Mouse (Mus musculus) embryonic facial prominence, embryonic 13.5 days (tissue): Measurements from ENCODE around the gene Mrps24. TPM values are rescaled to one million over a fixed set of nuclear protein-coding genes. Genes with fewer than 3 reads are reported as not detected.

ENCODE experiments used
- ATAC-seq: fragments of 200-750 bp; cut with Nextera tagmentation; 2 replicates; pipeline ENCODE4 v1.8.0; 2017; ENCODE audit warnings: low read depth; ENCODE audit not compliant: insufficient number of reproducible peaks, insufficient read depth, low FRiP score, low TSS enrichment
- H3K27ac ChIP-seq: fragments of 300-500 bp; sonication (generic); 2 replicates; pipeline ENCODE4 v1.5.1; 2015; ENCODE audit warnings: moderate library complexity, mild to moderate bottlenecking, inconsistent platforms
- H3K27me3 ChIP-seq: fragments of 300-500 bp; sonication (generic); 2 replicates; pipeline ENCODE4 v1.6.1; 2015; ENCODE audit warnings: mild to moderate bottlenecking, inconsistent platforms
- H3K36me3 ChIP-seq: fragments of 300-500 bp; sonication (generic); 2 replicates; pipeline ENCODE4 v1.6.1; 2015; ENCODE audit warnings: mild to moderate bottlenecking, inconsistent platforms
- H3K4me1 ChIP-seq: fragments of 300-500 bp; sonication (generic); 2 replicates; pipeline ENCODE4 v1.6.1; 2015; ENCODE audit warnings: inconsistent platforms
- H3K4me2 ChIP-seq: fragments of 300-500 bp; sonication (generic); 2 replicates; pipeline ENCODE4 v1.6.1; 2015; ENCODE audit warnings: moderate library complexity, mild to moderate bottlenecking, inconsistent platforms
- H3K4me3 ChIP-seq: fragments of 300-500 bp; sonication (generic); 2 replicates; pipeline ENCODE4 v1.5.1; 2015; ENCODE audit warnings: mild to moderate bottlenecking, inconsistent platforms
- H3K9ac ChIP-seq: fragments of 300-500 bp; sonication (generic); 2 replicates; pipeline ENCODE4 v1.6.1; 2015; ENCODE audit warnings: mild to moderate bottlenecking, inconsistent platforms
- H3K9me3 ChIP-seq: fragments of 300-500 bp; sonication (generic); 2 replicates; pipeline ENCODE4 v1.6.1; 2016; ENCODE audit warnings: inconsistent platforms
- WGBS: fragments of 180-500 bp; shearing (Covaris S2); methylation state at CpG from one replicate; pipeline ENCODE4 v1.1.7; 2015; ENCODE audit warnings: mixed read lengths; 5-methylcytosine and 5-hydroxymethylcytosine counted together
- polyA plus RNA-seq: library from polyadenylated mRNA; unstranded; fragments of >200 nt; fragmentation: Nextera tagmentation; extraction: Ambion mirVana; gene quantifications from 2 replicates; pipeline ENCODE4 v1.2.1, GENCODE M21; 2015

Mrps24 gene
- polyA plus RNA-seq, 1 experiment from 2014 or later: 187 TPM

DNA sequence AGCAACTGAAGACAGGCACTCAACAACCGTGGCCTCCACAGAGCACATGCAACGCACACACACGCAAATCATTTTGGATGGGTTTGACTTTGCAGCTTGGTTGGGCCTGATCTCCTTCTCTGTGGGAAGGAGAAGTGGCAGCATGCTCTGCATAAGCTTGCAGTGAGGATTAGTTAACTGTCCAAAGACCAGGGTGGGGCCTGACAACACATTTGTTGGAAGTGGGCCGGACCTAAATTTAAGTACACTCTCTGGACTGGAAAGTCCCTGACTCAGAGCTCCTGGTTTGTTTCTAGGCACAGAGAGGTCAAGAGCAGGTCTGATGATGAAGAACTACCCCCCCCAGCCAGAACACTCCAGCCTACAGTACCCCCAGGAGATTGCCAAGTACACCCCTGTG lies 18.8 kb upstream of the Mrps24 start:
- Histone ChIP-seq H3K4me1 (peaks cover 10% of the 10 kb centered on the region; the same call in 1 of the 2 replicates), H3K9me3 (no peaks in the 10 kb centered on the region), H3K27me3 (no peaks in the 10 kb centered on the region), H3K36me3 (no peaks in the 10 kb centered on the region), H3K9ac (no peak overlapping the region), H3K27ac (no peak overlapping the region), H3K4me3 (no peak overlapping the region), H3K4me2 (no peak overlapping the region)
- 89% methylated on average over 4 of the region's 4 CpGs for WGBS
- ATAC-seq: no peak

DNA sequence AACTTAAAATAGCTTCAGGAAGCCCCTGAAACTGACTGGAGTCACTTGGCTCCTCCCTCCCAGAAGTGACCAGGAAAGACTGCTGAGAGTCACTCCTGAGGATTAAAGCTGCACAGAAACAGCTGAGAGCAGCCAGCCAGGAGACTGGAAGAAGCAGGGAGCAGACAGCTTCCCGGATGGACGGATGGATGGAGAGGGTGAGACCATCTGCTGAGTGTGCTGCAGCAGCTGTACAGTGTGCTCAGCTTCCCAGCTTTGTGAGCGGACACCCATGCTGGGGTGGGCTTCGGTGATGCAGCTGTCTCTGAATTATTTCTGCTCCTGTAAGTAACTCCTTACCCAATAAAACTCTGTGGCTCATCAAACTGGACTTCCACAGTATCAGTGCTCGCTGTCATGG lies 16.9 kb upstream of the Mrps24 start:
- WGBS: 72% methylated on average over 5 of the region's 5 CpGs
- H3K9me3 ChIP-seq: no peaks in the 10 kb centered on the region
- no peak overlapping the region for H3K4me2 ChIP-seq
- no peak overlapping the region; the same call in 1 of the 2 replicates for H3K27ac ChIP-seq
- H3K27me3 ChIP-seq: no peaks in the 10 kb centered on the region
- H3K36me3 ChIP-seq: no peaks in the 10 kb centered on the region
- H3K4me3 ChIP-seq: no peak overlapping the region
- no peak for ATAC-seq
- peaks cover 5% of the 10 kb centered on the region; the same call in 1 of the 2 replicates for H3K4me1 ChIP-seq
- H3K9ac ChIP-seq: no peak overlapping the region

DNA sequence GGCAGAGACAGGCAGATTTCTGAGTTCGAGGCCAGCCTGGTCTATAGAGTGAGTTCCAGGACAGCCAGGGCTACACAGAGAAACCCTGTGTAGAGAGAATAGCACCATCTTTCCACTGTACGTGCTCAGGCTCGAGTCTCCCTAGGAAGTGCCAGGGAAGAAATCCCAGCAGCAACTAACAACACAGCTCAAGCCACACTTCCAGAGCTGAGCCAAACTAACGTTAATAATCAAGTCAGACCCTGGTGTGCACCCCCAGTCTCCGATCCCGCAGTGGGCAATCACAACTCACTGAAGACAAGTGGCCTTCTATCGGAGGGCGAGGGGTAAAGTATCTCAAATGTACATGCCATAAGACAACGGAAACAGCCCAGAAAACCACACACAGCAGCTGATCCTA lies 14.1 kb upstream of the Mrps24 start:
- Histone ChIP-seq H3K4me2 (no peak overlapping the region), H3K4me1 (peaks cover 5% of the 10 kb centered on the region; the same call in 1 of the 2 replicates), H3K4me3 (no peak overlapping the region), H3K9ac (0 out of 2 replicates have a peak overlapping the region, but pooled peaks have one; percentile 2), H3K27ac (no peak overlapping the region), H3K36me3 (peaks cover 5% of the 10 kb centered on the region), H3K9me3 (no peaks in the 10 kb centered on the region), H3K27me3 (no peaks in the 10 kb centered on the region)
- ATAC-seq: no peak
- 83% methylated on average over 9 of the region's 9 CpGs for WGBS

DNA sequence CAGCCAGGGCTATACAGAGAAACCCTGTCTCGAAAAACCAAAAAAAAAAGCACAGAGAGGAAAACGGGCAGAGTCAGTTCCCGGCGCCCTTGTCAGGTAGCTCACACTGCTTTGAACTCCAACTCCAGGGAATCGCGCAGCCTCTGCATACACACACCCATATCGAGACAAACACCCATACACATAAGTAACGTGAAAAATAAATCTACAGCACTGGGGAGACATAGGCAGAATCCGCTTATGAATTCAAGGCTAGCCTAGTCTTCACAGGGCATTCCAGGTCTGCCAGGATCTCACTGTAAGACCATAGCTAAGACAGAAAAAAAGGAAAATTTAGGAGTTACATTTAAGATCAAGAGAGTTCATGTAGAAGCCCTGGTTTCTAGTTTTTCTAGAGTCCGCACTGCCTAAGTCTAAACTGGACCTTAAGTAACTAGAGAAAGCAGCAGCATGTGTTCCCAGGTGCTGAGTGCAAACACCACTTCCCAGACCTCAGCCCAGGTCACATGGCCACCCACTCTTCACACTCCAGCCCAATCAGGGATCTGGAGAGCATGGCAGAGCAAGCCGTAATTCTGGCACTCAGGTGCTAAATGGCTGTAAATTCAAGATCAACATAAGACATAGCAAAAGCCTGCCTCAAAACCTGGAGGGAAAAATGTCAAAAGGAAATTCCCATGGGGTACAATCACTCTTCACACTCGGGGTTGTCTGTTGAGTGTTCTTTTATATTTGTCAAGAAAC lies 3.3 kb upstream of the Mrps24 start:
- no peak overlapping the region for H3K9ac ChIP-seq
- H3K4me1 ChIP-seq: no peaks in the 10 kb centered on the region
- WGBS: 92% methylated on average over 12 of the region's 12 CpGs
- no peaks in the 10 kb centered on the region for H3K27me3 ChIP-seq
- ATAC-seq: no peak
- H3K9me3 ChIP-seq: no peaks in the 10 kb centered on the region
- H3K27ac ChIP-seq: no peak overlapping the region
- no peak overlapping the region for H3K4me3 ChIP-seq
- no peak overlapping the region for H3K4me2 ChIP-seq
- peaks cover 72% of the 10 kb centered on the region for H3K36me3 ChIP-seq

DNA sequence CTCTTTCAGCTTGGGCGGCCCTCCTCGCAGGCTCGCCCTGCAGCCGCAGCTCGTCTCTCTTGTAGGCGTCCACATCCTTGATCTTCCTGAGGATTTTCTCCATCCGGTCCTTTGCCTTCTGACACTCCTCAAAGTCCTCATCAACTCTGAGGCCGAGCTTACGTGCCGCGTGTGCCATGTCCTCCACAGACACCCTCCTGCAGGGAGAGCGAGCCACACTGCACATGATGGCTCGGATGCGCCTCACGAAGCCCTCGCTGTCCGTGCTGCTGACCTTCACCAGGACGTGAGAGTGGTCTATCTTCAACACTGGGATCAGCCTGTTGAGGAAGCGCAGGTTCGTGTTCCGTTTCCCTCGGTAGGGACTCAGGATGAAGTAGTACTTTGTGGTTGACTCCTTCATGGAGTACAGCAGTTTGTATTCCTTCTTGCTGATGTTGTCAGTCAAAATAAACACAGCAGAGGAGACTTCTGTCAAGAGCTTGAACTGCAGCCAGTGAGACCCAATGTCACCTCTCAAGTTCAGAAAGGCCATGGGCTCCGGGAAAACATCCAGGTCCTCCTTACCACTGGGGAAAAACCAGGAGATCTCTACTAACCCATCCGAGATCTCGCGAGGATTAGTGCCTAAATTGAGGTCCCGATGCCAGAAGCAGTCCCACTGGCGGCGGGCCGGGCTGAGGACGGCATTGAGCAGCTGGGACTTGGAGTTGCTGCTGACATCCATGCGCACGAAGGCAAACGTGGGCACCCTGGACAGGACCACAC lies 1.6 kb upstream of the Mrps24 start:
- H3K4me1 ChIP-seq: no peaks in the 10 kb centered on the region
- ATAC-seq: no peak
- H3K4me2 ChIP-seq: no peak overlapping the region
- H3K4me3 ChIP-seq: no peak overlapping the region
- H3K27ac ChIP-seq: no peak overlapping the region
- no peaks in the 10 kb centered on the region for H3K27me3 ChIP-seq
- H3K9ac ChIP-seq: no peak overlapping the region
- no peaks in the 10 kb centered on the region for H3K9me3 ChIP-seq
- 95% methylated on average over 34 of the region's 34 CpGs for whole genome bisulfite sequencing
- H3K36me3 ChIP-seq: peaks cover 74% of the 10 kb centered on the region

DNA sequence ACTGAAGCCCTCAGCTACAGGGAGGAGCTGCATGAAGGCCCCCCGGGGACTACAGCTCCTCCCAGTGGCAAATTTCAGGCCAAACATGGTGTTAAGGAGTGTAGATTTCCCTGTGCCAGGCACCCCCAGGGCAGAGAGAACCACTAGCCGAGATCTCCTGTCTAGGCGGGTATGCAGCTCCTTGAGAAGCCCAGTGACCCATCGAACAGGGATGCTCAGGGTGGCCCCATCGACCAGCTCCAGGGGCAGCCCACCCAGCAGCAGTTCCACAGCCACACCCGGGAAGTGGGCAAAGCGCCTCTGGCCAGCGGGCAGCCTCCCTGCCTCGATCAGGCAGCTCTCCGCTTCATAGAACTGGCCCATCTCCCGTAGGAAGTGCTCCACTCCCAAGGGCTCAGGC lies 766 bp upstream of the Mrps24 start:
- Histone ChIP-seq H3K9ac (no peak overlapping the region), H3K4me1 (no peaks in the 10 kb centered on the region), H3K36me3 (peaks cover 71% of the 10 kb centered on the region), H3K4me2 (no peak overlapping the region), H3K27me3 (no peaks in the 10 kb centered on the region), H3K9me3 (no peaks in the 10 kb centered on the region), H3K27ac (no peak overlapping the region), H3K4me3 (no peak overlapping the region)
- WGBS: 89% methylated on average over 11 of the region's 11 CpGs
- no peak for ATAC-seq

DNA sequence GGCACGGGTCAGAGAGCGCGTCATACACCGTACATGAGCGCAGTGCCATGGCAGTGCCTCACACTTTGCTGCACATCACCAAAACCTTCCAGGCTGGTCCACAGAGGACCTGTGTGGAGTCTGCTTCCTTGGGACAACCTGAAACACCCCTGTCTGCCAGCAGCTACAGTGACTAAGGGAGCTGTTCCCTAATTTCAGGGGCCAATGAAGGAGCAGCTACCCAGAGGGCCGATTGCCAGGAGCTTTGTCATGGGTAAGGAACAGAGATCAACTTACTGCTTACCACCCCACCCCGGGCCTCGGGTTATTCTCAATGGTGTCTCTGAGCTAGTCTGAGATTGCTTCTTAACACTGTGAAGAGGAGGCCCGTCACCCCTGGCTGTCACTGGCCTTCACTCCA lies 301 bp downstream of the Mrps24 start:
- H3K27me3 ChIP-seq: no peaks in the 10 kb centered on the region
- no peak overlapping the region for H3K27ac ChIP-seq
- H3K36me3 ChIP-seq: peaks cover 65% of the 10 kb centered on the region
- no peak for ATAC-seq
- WGBS: 86% methylated on average over 9 of the region's 9 CpGs
- H3K9ac ChIP-seq: no peak overlapping the region
- no peaks in the 10 kb centered on the region for H3K4me1 ChIP-seq
- H3K4me3 ChIP-seq: no peak overlapping the region
- no peak overlapping the region for H3K4me2 ChIP-seq
- no peaks in the 10 kb centered on the region for H3K9me3 ChIP-seq

DNA sequence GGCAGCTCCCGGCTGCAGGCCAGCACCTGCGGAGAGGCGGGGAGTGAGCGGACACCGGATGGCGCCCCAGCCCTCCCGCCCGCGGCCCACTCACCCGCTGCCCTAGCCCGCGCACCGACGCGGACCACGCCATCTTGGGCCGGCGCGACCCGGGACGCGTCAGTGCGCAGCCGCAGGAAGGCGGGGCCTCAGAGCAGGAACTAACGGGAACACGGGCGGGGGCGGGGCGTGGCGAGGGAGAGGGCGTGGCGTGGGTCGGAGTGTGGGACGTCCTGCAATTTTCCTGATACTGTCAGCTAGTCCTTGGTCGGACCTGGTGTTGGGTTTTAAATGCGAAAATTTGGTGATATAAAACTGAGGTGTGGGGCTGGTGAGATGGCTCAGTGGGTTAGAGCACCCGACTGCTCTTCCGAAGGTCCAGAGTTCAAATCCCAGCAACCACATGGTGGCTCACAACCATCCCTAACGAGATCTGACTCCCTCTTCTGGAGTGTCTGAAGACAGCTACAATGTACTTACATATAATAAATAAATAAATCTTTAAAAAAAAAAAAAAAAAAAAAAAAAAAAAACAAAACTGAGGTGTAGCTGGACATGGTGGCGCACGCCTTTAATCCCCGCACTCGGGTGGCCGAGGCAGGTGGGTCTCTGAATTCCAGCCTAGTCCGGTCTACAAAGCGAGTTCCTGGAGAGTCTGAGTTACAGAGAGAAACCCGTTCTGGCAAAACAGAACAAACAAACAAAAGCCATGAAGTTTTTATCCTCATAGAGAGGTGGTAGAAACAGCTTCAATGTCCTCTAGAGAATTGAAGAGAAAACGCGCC lies 7.7 kb downstream of the Mrps24 start:
- Histone ChIP-seq H3K4me3 (peak overlapping the region; percentile 78), H3K9me3 (no peaks in the 10 kb centered on the region), H3K4me1 (peaks cover 13% of the 10 kb centered on the region), H3K27ac (peak overlapping the region; percentile 57), H3K4me2 (peak overlapping the region; percentile 76), H3K27me3 (no peaks in the 10 kb centered on the region), H3K9ac (peak overlapping the region; percentile 89), H3K36me3 (peaks cover 30% of the 10 kb centered on the region)
- peak; percentile 93 for ATAC-seq
- 20% methylated on average over 48 of the region's 50 CpGs for WGBS

DNA sequence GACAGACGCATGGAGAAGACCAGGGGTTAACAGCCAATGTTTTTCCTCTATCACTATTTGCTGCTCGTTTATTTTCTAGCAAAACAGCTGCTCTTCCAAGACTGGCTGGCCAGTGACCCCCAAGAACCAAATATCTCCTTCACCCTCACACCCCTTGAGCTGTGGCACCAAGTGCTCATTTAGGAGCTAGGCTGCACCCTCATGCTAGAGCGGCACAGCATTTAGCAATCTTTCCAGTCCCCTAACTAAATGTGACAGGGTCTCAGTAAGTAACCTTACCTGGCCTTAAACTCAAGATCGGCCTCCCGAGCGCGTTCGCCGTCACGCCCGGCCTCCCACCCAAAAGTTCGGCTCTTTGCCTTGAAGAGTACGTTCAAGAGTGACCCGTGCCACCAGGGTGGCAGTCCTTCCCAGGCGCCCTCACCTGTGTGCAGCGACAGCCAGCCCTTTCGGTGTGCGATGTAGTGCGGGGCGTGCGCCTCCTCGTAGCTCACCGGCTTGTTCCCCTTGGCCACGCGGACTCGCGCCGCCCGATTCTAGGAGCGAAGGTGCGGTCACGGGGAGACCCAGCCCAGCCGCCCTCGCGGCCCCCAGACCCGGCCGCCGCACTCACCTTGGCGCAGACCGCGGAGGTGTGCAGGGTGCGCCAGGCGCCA lies 8.5 kb downstream of the Mrps24 start:
- Histone ChIP-seq H3K9ac (peak overlapping the region; percentile 89), H3K4me3 (peak overlapping the region; percentile 78), H3K9me3 (no peaks in the 10 kb centered on the region), H3K4me2 (peak overlapping the region; percentile 76), H3K36me3 (peaks cover 25% of the 10 kb centered on the region), H3K27me3 (no peaks in the 10 kb centered on the region), H3K4me1 (peaks cover 13% of the 10 kb centered on the region), H3K27ac (peak overlapping the region; percentile 57)
- peak; percentile 68 for ATAC-seq
- under 1% methylated on average over 43 of the region's 43 CpGs for WGBS

DNA sequence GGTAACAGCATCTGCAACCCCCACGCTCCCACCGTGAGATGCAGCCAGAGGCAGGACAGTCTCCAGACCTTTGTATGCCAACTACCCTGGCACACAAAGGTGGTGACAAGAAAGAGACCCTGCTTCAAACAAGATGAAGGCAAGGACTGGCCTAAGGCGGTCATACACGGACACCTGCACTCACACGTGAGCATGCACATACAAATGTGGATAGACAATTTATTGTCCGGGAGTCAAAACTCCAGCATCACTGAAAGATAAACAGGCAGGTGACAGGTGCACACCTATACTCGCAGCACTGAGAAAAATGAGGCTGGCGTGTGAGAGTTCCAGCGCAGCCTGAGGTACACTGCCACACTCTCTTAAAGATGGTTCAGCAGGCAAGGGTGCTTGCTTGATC lies 9.5 kb downstream of the Mrps24 start:
- Histone ChIP-seq H3K36me3 (peaks cover 24% of the 10 kb centered on the region), H3K4me3 (peak overlapping the region; percentile 78; the same call in 1 of the 2 replicates), H3K27me3 (no peaks in the 10 kb centered on the region), H3K9ac (no peak overlapping the region), H3K9me3 (no peaks in the 10 kb centered on the region), H3K27ac (no peak overlapping the region), H3K4me1 (peaks cover 13% of the 10 kb centered on the region), H3K4me2 (peak overlapping the region; percentile 76)
- no peak for ATAC-seq
- WGBS: 92% methylated on average over 9 of the region's 9 CpGs

DNA sequence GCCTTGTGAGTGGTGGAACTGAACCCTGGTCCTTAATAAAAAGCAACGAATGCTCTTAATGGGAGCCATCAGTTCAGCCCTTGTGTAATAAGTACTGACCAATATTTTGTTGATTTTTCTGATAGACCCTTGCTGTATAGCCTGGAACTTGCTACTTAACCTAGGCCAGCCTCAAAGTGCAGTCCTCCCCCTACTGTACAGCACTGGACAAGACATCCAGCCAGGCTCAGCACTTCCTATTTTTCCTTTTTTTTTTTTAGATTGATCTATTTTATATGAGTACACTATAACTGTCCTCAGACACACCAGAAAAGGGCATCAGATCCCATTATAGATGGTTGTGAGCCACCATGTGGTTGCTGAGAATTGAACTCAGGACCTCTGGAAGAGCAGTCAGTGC lies 12.1 kb downstream of the Mrps24 start:
- peaks cover 24% of the 10 kb centered on the region for H3K36me3 ChIP-seq
- H3K4me3 ChIP-seq: no peak overlapping the region
- no peak overlapping the region for H3K9ac ChIP-seq
- H3K4me2 ChIP-seq: no peak overlapping the region
- H3K27ac ChIP-seq: no peak overlapping the region
- 91% methylated on average over 1 of the region's 1 CpGs for WGBS
- ATAC-seq: no peak
- H3K4me1 ChIP-seq: peaks cover 13% of the 10 kb centered on the region
- H3K27me3 ChIP-seq: no peaks in the 10 kb centered on the region
- no peaks in the 10 kb centered on the region for H3K9me3 ChIP-seq
